Mouse (Mus musculus): ENCODE results near the gene Gpr68. TPM values are rescaled to one million over a fixed set of nuclear protein-coding genes. Genes with fewer than 3 reads are reported as not detected.

Gene Gpr68
- total and polyA plus RNA-seq, 3 experiments = 0.04 TPM; not detected in 2

- TF ChIP-seq BHLHE40 (IDR thresholded peaks at IDR 0.05; ENCODE audit: borderline replicate concordance, low read depth, low read length) = no peak
- no peak for TF ChIP-seq ZMIZ1 (IDR thresholded peaks at IDR 0.05; ENCODE audit: low read depth, low read length)
- peak; percentile 27; the same call in 1 of the 2 replicates for TF ChIP-seq SMC3 (IDR thresholded peaks at IDR 0.05; ENCODE audit: low read depth, low read length)
- no peak for TF ChIP-seq GABPA (IDR thresholded peaks at IDR 0.05; ENCODE audit: low read depth, low read length)
- peak; percentile 70 to 81 for TF ChIP-seq EP300 (IDR thresholded peaks at IDR 0.05; ENCODE audit: low read depth in 1 of 2, low read length in 2 of 2)
- 0 out of 4 replicates have a peak, but pooled peaks of 1 of the 2 experiments have one; percentile 34 for TF ChIP-seq USF2 (IDR thresholded peaks at IDR 0.05; ENCODE audit: borderline replicate concordance in 1 of 2, insufficient read depth in 1 of 2, low read depth in 1 of 2, low read length in 2 of 2)
- TF ChIP-seq POLR2AphosphoS5 (IDR thresholded peaks at IDR 0.05; ENCODE audit: borderline replicate concordance, low read depth, low read length) = no peak
- peak; percentile 73 for TF ChIP-seq GATA1 (IDR thresholded peaks at IDR 0.05; ENCODE audit: low read depth, low read length)
- peak; percentile 9 for TF ChIP-seq RAD21 (IDR thresholded peaks at IDR 0.05; ENCODE audit: low read depth, low read length)
These were observed 68.9 kb downstream of the Gpr68 start (continued) for GRCm38 (mm10) chr12:100839079-100839600.

GRCm38 (mm10) chr12:100837208-100837607 lies 70.8 kb downstream of the Gpr68 start:
- Histone ChIP-seq H3K9me3 (replicated peaks; ENCODE audit: insufficient read depth, low read length) (no peaks in the 10 kb centered on the region), H3K27ac (ENCODE audit: control insufficient read depth, low read depth, low read length) (no peak overlapping the region), H3K27me3 (ENCODE audit: control insufficient read depth in 1 of 2, insufficient read depth in 2 of 2, low read length in 2 of 2) (no peaks in the 10 kb centered on the region), H3K4me3 (ENCODE audit: control insufficient read depth in 1 of 2, insufficient read depth in 1 of 2, low read depth in 2 of 2, low read length in 2 of 2) (no peak overlapping the region), H3K4me1 (ENCODE audit: control insufficient read depth in 1 of 2, insufficient read depth in 2 of 2, low read length in 2 of 2) (peaks cover 0 to 15% of the 10 kb centered on the region in 2 experiments; a peak in 2 of 4 replicates), H3K36me3 (ENCODE audit: control insufficient read depth in 1 of 2, insufficient read depth in 2 of 2, low read length in 2 of 2) (no peaks in the 10 kb centered on the region; a peak in 1 of 4 replicates), H3K79me2 (ENCODE audit: control insufficient read depth, insufficient read depth, low read length, poor library complexity) (no peaks in the 10 kb centered on the region), H3K9ac (ENCODE audit: control insufficient read depth, low read depth, low read length, poor library complexity, severe bottlenecking) (no peak overlapping the region)
- no peak for TF ChIP-seq ETS1 (IDR thresholded peaks at IDR 0.05; ENCODE audit: low read depth, low read length)
- peak; percentile 40; the same call in 1 of the 2 replicates for TF ChIP-seq HCFC1 (IDR thresholded peaks at IDR 0.05; ENCODE audit: low read depth, low read length)
- no peak for TF ChIP-seq POLR2A (IDR thresholded peaks at IDR 0.05; ENCODE audit: control insufficient read depth in 1 of 2, insufficient read depth in 1 of 2, low read depth in 1 of 2, low read length in 2 of 2, poor library complexity in 1 of 2)
- DNase-seq (ENCODE audit: low read depth, low spot score) = peak; percentile 69

- TF ChIP-seq USF1 (IDR thresholded peaks at IDR 0.05; ENCODE audit: low read depth, low read length) (no peak), MAX (IDR thresholded peaks at IDR 0.05; ENCODE audit: low read length) (no peak)
- Histone ChIP-seq H3K79me2 (ENCODE audit: control insufficient read depth, insufficient read depth, low read length, poor library complexity) (no peaks in the 10 kb centered on the region), H3K27me3 (ENCODE audit: control insufficient read depth in 1 of 2, insufficient read depth in 2 of 2, low read length in 2 of 2) (no peaks in the 10 kb centered on the region; a peak in 1 of 4 replicates), H3K4me3 (ENCODE audit: control insufficient read depth in 1 of 2, insufficient read depth in 1 of 2, low read depth in 2 of 2, low read length in 2 of 2) (no peak overlapping the region), H3K36me3 (ENCODE audit: control insufficient read depth in 1 of 2, insufficient read depth in 2 of 2, low read length in 2 of 2) (no peaks in the 10 kb centered on the region), H3K4me1 (ENCODE audit: control insufficient read depth in 1 of 2, insufficient read depth in 2 of 2, low read length in 2 of 2) (0 out of 4 replicates have a peak, but pooled peaks cover 0 to 1% of the 10 kb centered on the region in 2 experiments), H3K9me3 (replicated peaks; ENCODE audit: insufficient read depth, low read length) (no peaks in the 10 kb centered on the region), H3K9ac (ENCODE audit: control insufficient read depth, low read depth, low read length, poor library complexity, severe bottlenecking) (no peak overlapping the region), H3K27ac (ENCODE audit: control insufficient read depth, low read depth, low read length) (no peak overlapping the region)
- no peak for DNase-seq (ENCODE audit: low read depth, low spot score)
These were observed 76.2 kb downstream of the Gpr68 start for GRCm38 (mm10) chr12:100831629-100832325.

Data from MEL (cell line).